Mouse (Mus musculus) liver, embryonic 15.5 days (tissue): ENCODE results near the gene Abcb9. TPM values are rescaled to one million over a fixed set of nuclear protein-coding genes. Genes with fewer than 3 reads are reported as not detected.

Experiments
- ATAC-seq: fragments of 200-750 bp; cut with Nextera tagmentation; 2 replicates; pipeline ENCODE4 v1.8.0; 2017; ENCODE audit warnings: moderate number of reproducible peaks, mild to moderate bottlenecking, moderate library complexity; ENCODE audit not compliant: insufficient read depth
- H3K27ac ChIP-seq: fragments of 300-500 bp; sonication (generic); replicated peaks from 2 replicates; pipeline ENCODE4 v1.5.1; 2015; ENCODE audit warnings: mild to moderate bottlenecking, inconsistent platforms
- H3K27me3 ChIP-seq: fragments of 300-500 bp; sonication (generic); 2 replicates; pipeline ENCODE4 v1.6.1; 2015; ENCODE audit warnings: mild to moderate bottlenecking, inconsistent platforms
- H3K36me3 ChIP-seq: fragments of 300-500 bp; sonication (generic); replicated peaks from 2 replicates; pipeline ENCODE4 v1.6.1; 2015; ENCODE audit warnings: moderate library complexity, mild to moderate bottlenecking, inconsistent platforms
- H3K4me1 ChIP-seq: fragments of 300-500 bp; sonication (generic); replicated peaks from 2 replicates; pipeline ENCODE4 v1.6.1; 2015; ENCODE audit warnings: inconsistent platforms
- H3K4me2 ChIP-seq: fragments of 300-500 bp; sonication (generic); 2 replicates; pipeline ENCODE4 v1.6.1; 2015; ENCODE audit warnings: moderate library complexity, mild to moderate bottlenecking, inconsistent platforms
- H3K4me3 ChIP-seq: fragments of 300-500 bp; sonication (generic); replicated peaks from 2 replicates; pipeline ENCODE4 v1.5.1; 2015; ENCODE audit warnings: mild to moderate bottlenecking, inconsistent platforms
- H3K9ac ChIP-seq: fragments of 300-500 bp; sonication (generic); 2 replicates; pipeline ENCODE4 v1.6.1; 2015; ENCODE audit warnings: moderate library complexity, mild to moderate bottlenecking, inconsistent platforms
- H3K9me3 ChIP-seq: fragments of 300-500 bp; sonication (generic); replicated peaks from 2 replicates; pipeline ENCODE4 v1.6.1; 2016; ENCODE audit warnings: inconsistent platforms
- WGBS: fragments of 180-500 bp; shearing (Covaris S2); methylation state at CpG from one replicate; pipeline ENCODE4 v1.1.7; 2015; ENCODE audit warnings: mixed read lengths; ENCODE audit not compliant: insufficient replicate concordance; 5-methylcytosine and 5-hydroxymethylcytosine counted together
- polyA plus RNA-seq: library from polyadenylated mRNA; unstranded; fragments of >200 nt; fragmentation: Nextera tagmentation; extraction: Ambion mirVana; gene quantifications from 2 replicates; pipeline ENCODE4 v1.2.1, GENCODE M21; 2015

Gene Abcb9
- polyA plus RNA-seq, 1 experiment from 2014 or later, result 6.1 TPM

DNA sequence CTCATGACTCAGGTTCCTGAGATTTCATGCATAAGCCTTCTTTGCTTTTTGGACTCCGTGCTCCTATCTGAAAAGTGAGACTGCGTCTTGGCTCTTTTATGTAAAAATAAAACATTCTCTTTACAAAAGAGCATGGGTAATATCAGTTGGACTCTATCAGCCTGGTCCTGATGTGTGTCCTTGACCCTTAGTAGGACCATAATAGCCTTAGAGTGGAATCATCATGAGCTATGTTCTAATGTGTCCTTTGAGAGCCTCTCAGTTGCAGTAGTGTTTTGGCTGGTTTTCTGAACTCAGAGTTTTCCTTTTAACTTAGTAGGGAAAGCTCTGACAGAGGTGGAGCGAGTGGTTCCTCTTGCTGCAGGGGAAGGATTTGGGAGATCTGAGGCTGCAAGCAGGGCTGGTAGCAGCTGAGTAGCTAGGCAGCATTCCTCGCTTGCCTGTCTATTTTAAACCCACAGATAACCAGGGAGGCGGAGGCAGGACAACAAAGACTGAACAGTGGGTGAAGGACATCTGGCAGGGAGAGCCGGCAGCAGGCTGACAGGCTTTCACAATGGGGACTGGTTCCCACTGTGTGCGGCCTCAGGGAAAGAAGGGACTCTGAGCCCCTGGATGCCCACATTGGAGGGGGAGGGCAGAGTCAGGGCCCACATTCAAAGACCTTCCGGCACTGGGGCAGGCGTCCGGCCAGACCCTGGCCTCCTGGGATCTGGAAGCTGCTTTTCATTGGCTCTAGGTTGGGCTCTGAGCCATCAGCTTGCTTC, 52.2 kb downstream of the Abcb9 start:
- H3K4me1 ChIP-seq, result peaks cover 40% of the 10 kb centered on the region
- no peaks in the 10 kb centered on the region for H3K9me3 ChIP-seq
- H3K36me3 ChIP-seq, result no peaks in the 10 kb centered on the region

DNA sequence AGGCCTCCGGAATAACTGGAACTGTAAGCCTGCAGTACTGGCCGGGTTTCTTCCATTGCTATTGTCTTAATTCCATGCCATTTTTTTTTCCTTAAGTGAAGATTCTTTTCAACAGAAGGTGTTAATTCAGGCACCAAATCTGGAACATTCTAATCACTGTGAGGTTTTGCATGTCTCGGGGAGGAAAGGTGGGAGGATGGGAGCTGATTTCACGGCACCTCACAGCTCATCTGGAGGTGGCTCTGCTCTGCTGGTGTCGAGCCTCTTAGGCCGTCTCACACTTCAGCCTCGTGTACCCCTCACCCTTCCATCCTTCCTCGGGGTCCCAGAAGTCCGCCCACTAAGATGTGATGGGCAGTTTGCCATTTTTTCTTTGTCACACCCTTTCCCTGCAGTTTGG, 54.5 kb downstream of the Abcb9 start:
- WGBS, result 69% methylated on average over 9 of the region's 9 CpGs
- H3K4me2 ChIP-seq, result no peak overlapping the region
- no peak overlapping the region for H3K27ac ChIP-seq
- ATAC-seq, result no peak
- no peaks in the 10 kb centered on the region for H3K9me3 ChIP-seq
- H3K36me3 ChIP-seq, result no peaks in the 10 kb centered on the region
- H3K4me3 ChIP-seq, result no peak overlapping the region
- H3K9ac ChIP-seq, result no peak overlapping the region
- H3K4me1 ChIP-seq, result peaks cover 33% of the 10 kb centered on the region
- H3K27me3 ChIP-seq, result no peaks in the 10 kb centered on the region

More for the DNA sequence above, 52.2 kb downstream of the Abcb9 start:
- Histone ChIP-seq H3K27me3 (no peaks in the 10 kb centered on the region), H3K4me2 (no peak overlapping the region), H3K4me3 (no peak overlapping the region), H3K9ac (no peak overlapping the region), H3K27ac (peak overlapping the region; percentile 42; the same call in 1 of the 2 replicates)
- 52% methylated on average over 10 of the region's 10 CpGs for WGBS
- no peak for ATAC-seq

DNA sequence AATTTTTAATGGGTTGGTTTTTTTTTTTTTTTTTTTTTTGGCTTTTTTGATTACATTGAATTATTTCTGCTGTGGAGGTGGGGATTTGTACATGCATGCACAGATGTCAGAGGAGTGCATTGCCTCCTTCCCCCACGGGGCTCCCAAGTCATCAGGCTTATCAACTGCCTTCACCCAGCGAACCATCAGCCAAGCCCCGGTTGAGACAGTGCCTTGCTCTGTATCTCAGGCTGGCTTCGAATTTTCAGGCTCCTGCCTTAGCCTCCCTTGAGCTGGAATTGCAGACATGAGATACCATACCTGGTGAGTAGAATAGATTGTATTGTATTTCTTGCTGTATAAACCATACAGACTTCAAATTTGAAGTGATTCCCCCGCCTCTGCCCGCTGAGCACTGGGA, 56.0 kb downstream of the Abcb9 start:
- no peak for ATAC-seq
- no peaks in the 10 kb centered on the region; the same call in 1 of the 2 replicates for H3K27me3 ChIP-seq
- H3K9ac ChIP-seq, result no peak overlapping the region
- peaks cover 38% of the 10 kb centered on the region for H3K4me1 ChIP-seq
- H3K4me2 ChIP-seq, result no peak overlapping the region
- H3K9me3 ChIP-seq, result no peaks in the 10 kb centered on the region
- no peaks in the 10 kb centered on the region for H3K36me3 ChIP-seq
- H3K27ac ChIP-seq, result no peak overlapping the region; the same call in 1 of the 2 replicates
- H3K4me3 ChIP-seq, result no peak overlapping the region
- 38% methylated on average over 6 of the region's 6 CpGs for WGBS

DNA sequence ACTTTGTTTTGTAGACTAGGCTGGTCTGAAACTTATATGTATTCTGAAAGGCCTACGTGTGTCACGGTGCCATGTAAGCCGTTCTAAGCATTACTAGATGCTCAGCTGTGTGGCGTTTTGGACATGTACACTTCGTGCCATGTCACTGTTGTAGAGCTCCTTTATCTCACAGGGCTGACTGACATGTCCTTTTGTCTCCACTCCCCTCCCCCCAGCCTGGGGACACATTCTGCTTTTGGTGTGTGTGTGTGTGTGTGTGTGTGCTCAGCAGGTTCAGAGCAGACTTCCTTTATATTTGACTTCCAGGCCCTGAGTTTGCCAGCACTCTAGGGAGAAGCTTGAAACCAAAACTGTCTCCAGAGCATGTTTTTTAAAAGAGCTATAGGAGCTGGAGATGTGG, 58.8 kb downstream of the Abcb9 start:
- Histone ChIP-seq H3K36me3 (no peaks in the 10 kb centered on the region), H3K9me3 (no peaks in the 10 kb centered on the region), H3K27me3 (no peaks in the 10 kb centered on the region; the same call in 1 of the 2 replicates), H3K27ac (no peak overlapping the region), H3K4me1 (peaks cover 42% of the 10 kb centered on the region), H3K9ac (no peak overlapping the region), H3K4me2 (no peak overlapping the region), H3K4me3 (no peak overlapping the region)
- 42% methylated on average over 5 of the region's 5 CpGs for WGBS
- ATAC-seq, result no peak

DNA sequence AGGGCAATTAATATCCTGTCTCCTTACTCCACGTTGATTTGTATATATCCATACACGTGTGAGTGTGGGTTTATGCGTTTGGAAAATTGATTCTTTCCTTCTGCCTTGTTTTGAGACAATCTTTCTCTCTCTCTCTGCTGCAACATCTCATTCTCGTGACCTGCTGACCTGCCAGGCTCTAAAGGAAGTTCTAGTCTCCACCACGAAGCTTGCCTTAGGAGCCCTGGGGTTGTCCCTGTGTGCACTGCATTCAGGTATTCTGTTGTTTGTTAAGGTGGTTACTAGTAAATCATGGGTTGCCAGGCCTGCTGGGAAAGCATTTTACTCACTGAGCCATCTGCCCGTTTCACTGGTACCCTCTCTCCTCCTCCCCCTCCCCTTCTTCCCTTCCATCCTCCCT, 59.3 kb downstream of the Abcb9 start:
- Histone ChIP-seq H3K36me3 (no peaks in the 10 kb centered on the region), H3K27me3 (no peaks in the 10 kb centered on the region; the same call in 1 of the 2 replicates), H3K9ac (no peak overlapping the region), H3K27ac (no peak overlapping the region), H3K9me3 (no peaks in the 10 kb centered on the region), H3K4me1 (peaks cover 45% of the 10 kb centered on the region), H3K4me2 (no peak overlapping the region), H3K4me3 (no peak overlapping the region)
- ATAC-seq, result no peak
- 37% methylated on average over 6 of the region's 6 CpGs for WGBS

DNA sequence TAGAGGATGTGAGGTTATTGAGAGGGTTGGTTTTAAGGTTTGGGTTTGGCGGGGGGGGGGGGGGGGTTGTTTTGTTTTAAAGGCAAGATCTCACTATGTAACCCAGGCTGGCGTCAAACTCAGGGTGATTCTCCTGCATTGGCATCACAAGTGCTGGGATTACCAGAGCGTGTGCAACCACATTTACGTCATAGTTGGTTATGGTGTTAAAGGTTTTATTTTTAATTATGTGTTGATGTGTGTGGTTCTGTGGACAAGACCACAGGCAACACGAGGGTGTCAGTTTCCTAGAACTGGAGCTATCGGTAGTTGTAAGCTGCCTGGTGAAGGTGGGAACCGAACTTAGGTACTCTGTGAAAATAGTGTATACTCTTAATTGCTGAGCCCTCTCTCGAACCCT, 59.8 kb downstream of the Abcb9 start:
- peaks cover 51% of the 10 kb centered on the region for H3K4me1 ChIP-seq
- WGBS, result 54% methylated on average over 8 of the region's 8 CpGs
- no peaks in the 10 kb centered on the region for H3K9me3 ChIP-seq
- no peak for ATAC-seq
- no peak overlapping the region for H3K4me2 ChIP-seq
- no peaks in the 10 kb centered on the region for H3K36me3 ChIP-seq
- H3K4me3 ChIP-seq, result no peak overlapping the region
- H3K27ac ChIP-seq, result no peak overlapping the region
- no peaks in the 10 kb centered on the region; the same call in 1 of the 2 replicates for H3K27me3 ChIP-seq
- no peak overlapping the region for H3K9ac ChIP-seq

DNA sequence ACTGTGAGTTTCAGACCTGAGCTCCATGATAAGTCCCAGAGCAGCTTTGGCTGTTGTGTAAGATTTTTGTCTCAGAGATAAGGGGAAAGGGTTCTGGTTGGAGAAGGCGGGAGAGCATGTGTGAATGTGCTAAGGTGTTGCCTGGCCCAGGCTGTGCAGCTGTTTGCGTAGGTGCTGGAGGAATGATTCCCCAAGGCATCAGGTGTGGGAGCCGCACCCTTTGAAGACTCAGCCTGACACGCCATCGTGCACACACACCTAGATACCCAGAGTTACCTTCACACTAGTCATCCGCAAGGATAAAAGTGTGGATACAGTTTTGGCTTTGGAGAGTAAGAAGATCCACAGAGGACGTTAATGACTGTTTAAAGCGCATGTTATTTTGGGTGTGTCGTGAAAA, 60.2 kb downstream of the Abcb9 start:
- H3K4me1 ChIP-seq, result peaks cover 51% of the 10 kb centered on the region
- ATAC-seq, result no peak
- H3K9ac ChIP-seq, result no peak overlapping the region
- H3K4me3 ChIP-seq, result no peak overlapping the region
- no peaks in the 10 kb centered on the region for H3K36me3 ChIP-seq
- 69% methylated on average over 9 of the region's 9 CpGs for WGBS
- no peak overlapping the region for H3K27ac ChIP-seq
- no peaks in the 10 kb centered on the region for H3K9me3 ChIP-seq
- H3K27me3 ChIP-seq, result no peaks in the 10 kb centered on the region; the same call in 1 of the 2 replicates
- H3K4me2 ChIP-seq, result no peak overlapping the region

DNA sequence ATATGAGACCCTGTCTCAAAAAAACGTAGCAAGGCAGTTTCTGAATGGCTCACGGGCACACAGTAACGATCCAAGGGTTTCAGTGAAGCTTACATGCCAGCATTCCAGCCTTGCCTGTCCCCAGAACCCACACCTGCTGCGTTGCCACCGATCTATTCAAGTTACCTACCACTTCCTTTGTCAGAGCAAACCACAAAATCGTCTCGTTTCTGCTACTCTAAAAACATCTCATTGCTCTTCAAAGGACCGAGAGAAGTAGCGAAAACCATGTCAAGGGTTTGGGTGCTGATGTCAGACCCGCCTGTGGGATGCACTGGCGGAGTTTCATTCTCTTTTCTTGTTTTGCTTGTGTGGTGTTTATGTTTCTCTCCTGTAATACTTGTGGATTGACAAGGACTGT, 61.1 kb downstream of the Abcb9 start:
- Histone ChIP-seq H3K9ac (no peak overlapping the region), H3K36me3 (peaks cover under 1% of the 10 kb centered on the region; the same call in 1 of the 2 replicates), H3K27ac (no peak overlapping the region), H3K27me3 (no peaks in the 10 kb centered on the region; the same call in 1 of the 2 replicates), H3K4me3 (no peak overlapping the region), H3K9me3 (no peaks in the 10 kb centered on the region), H3K4me2 (no peak overlapping the region), H3K4me1 (peaks cover 53% of the 10 kb centered on the region)
- no peak for ATAC-seq
- WGBS, result 46% methylated on average over 11 of the region's 11 CpGs

DNA sequence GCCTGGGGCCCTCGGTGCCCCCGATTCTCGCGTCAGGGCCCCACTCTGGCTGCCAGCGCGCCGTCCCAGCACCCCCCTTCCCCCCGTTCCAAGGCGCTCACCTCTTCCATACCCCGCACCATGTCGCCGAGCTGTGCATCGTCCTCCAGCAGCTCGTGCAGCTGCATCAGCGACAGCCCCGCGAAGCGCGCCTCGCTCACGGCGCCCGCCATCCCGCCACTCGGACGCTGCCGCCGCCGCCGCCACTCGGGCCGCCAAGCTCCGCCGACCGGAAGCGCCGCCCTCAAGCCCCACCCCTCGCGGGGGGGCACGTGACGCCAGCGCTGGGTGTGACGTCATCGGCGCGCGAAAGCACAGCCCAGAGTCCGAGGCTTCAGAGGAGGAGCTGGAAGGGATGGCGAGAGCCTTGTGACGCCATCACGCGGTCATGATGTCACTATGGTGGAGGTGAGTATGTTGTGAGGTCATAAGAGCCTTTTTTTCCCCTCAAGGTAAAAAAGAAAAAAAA, 63.5 kb downstream of the Abcb9 start, which contains the start of gene Vps37b:
Gene Vps37b (minus strand): TSS at position 270 of the 508 bp plus-strand sequence.
- peak within 1 kb of the TSS; percentile 87 for H3K4me3 ChIP-seq
- H3K36me3 ChIP-seq, result peaks cover 6% of the 10 kb centered on the region; the same call in 1 of the 2 replicates
- peak; percentile 70 for ATAC-seq
- no peaks in the 10 kb centered on the region; the same call in 1 of the 2 replicates for H3K27me3 ChIP-seq
- H3K4me1 ChIP-seq, result peaks cover 74% of the 10 kb centered on the region
- under 1% methylated on average over 52 of the region's 52 CpGs for WGBS
- H3K27ac ChIP-seq, result peak within 1 kb of the TSS; percentile 89
- peak within 1 kb of the TSS; percentile 92 for H3K9ac ChIP-seq
- H3K9me3 ChIP-seq, result no peaks in the 10 kb centered on the region
- H3K4me2 ChIP-seq, result peak within 1 kb of the TSS; percentile 95

DNA sequence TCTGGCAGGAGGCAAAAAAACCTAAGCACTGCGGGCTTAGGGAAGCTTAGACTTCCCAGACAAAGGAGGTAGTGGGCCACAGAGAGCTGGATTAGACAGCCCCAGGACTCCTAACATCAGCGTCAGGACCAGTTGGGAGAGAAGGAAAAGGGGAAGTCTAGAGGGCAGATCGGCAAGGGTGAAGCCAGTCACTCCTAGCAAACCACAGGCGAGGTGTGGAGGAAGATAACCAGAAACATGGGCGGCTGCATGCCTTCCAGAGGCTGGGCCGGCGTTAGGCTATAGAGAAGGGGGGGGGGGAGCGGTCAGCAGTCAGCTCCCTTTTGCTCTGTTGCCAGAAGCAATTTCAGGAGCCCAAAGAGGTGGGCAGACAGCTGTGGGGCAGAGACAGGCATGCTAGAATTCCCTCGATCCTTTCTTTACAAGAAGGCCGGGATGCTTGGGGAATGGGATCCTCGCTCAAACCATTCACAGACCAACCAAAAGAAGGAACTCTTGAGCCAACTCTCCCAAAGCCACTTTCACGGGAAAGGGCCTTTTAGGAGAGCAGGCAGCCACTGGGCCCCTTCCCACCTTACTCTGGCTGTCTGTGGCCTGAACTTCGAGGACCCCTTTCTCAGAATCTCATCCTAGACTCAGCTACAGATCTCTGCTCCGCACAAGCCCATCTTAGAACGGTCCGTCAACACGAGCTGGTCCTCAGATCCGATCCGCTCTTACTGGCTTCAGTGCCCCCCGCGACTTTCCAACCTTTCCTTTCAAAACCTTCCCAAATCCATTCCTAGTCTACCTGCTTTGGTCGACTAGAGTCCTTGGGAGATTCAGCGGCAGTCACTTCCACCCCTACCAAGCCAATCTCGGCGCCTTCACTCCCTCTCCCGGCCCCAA, 64.3 kb downstream of the Abcb9 start:
- Histone ChIP-seq H3K36me3 (peaks cover 11% of the 10 kb centered on the region), H3K9ac (peak overlapping the region; percentile 92), H3K27ac (peak overlapping the region; percentile 89), H3K4me1 (peaks cover 74% of the 10 kb centered on the region), H3K9me3 (no peaks in the 10 kb centered on the region), H3K4me2 (peak overlapping the region; percentile 95), H3K4me3 (peak overlapping the region; percentile 87), H3K27me3 (no peaks in the 10 kb centered on the region; the same call in 1 of the 2 replicates)
- peak; percentile 81 for ATAC-seq
- under 1% methylated on average over 26 of the region's 26 CpGs for WGBS
